Mouse (Mus musculus): Measurements from ENCODE around the gene Kcng4. TPM values are rescaled to one million over a fixed set of nuclear protein-coding genes. Genes with fewer than 3 reads are reported as not detected.

Gene Kcng4
- polyA plus RNA-seq, 1 experiment = not detected

- WGBS = 17% methylated on average over 24 of the region's 24 CpGs
- Histone ChIP-seq H3K4me3 (ENCODE audit: insufficient read depth, low read depth, low read length) (peak overlapping the region; percentile 41), H3K4me1 (ENCODE audit: control insufficient read depth, insufficient read depth, low read length) (peaks cover 4% of the 10 kb centered on the region; the same call in 1 of the 2 replicates), H3K27ac (ENCODE audit: insufficient read depth, low read depth, low read length) (no peak overlapping the region)
- no peak for TF ChIP-seq POLR2A (IDR thresholded peaks at IDR 0.05; ENCODE audit: insufficient read depth, low read depth, low read length)
- no peak for TF ChIP-seq CTCF (IDR thresholded peaks at IDR 0.05; ENCODE audit: insufficient read depth, low read depth, low read length)
Observed at GRCm38 (mm10) chr8:119585901-119586300, 49.6 kb downstream of the Kcng4 start.

GRCm38 (mm10) chr8:119580441-119581161, 54.9 kb downstream of the Kcng4 start:
- H3K4me3 ChIP-seq (ENCODE audit: insufficient read depth, low read depth, low read length) = no peak overlapping the region
- WGBS = 90% methylated on average over 5 of the region's 5 CpGs
- no peaks in the 10 kb centered on the region for H3K4me1 ChIP-seq (ENCODE audit: control insufficient read depth, insufficient read depth, low read length)
- no peak for TF ChIP-seq POLR2A (IDR thresholded peaks at IDR 0.05; ENCODE audit: insufficient read depth, low read depth, low read length)
- TF ChIP-seq CTCF (IDR thresholded peaks at IDR 0.05; ENCODE audit: insufficient read depth, low read depth, low read length) = no peak
- H3K27ac ChIP-seq (ENCODE audit: insufficient read depth, low read depth, low read length) = no peak overlapping the region

DNA sequence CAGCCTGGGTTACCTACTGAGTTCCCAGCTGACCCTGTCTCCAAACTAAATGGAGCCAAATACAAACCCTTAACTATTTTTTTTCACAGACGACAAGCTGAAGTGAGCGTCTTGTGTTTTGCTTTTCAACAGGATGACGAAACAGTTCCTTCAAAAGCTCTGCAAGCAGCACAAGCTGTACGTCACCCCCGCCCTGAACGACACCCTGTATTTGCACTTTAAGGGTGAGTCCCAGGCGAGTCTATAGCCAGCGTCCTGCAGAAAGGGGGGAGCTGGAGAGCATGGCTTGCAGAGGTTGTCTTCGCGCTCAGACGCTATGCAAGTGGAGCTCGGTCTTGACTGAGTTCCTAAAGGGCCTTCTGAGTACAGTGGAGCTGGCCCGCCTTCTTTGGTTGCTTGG, 56.4 kb downstream of the Kcng4 start:
- 61% methylated on average over 13 of the region's 13 CpGs for WGBS
- Histone ChIP-seq H3K4me1 (ENCODE audit: control insufficient read depth, insufficient read depth, low read length) (peaks cover 1% of the 10 kb centered on the region; the same call in 1 of the 2 replicates), H3K27ac (ENCODE audit: insufficient read depth, low read depth, low read length) (no peak overlapping the region), H3K4me3 (ENCODE audit: insufficient read depth, low read depth, low read length) (no peak overlapping the region)
- TF ChIP-seq POLR2A (IDR thresholded peaks at IDR 0.05; ENCODE audit: insufficient read depth, low read depth, low read length) (no peak), CTCF (IDR thresholded peaks at IDR 0.05; ENCODE audit: insufficient read depth, low read depth, low read length) (no peak)

- TF ChIP-seq CTCF (IDR thresholded peaks at IDR 0.05; ENCODE audit: insufficient read depth, low read depth, low read length) (no peak), POLR2A (IDR thresholded peaks at IDR 0.05; ENCODE audit: insufficient read depth, low read depth, low read length) (no peak)
- 2% methylated on average over 16 of the region's 16 CpGs for WGBS
- Histone ChIP-seq H3K27ac (ENCODE audit: insufficient read depth, low read depth, low read length) (no peak overlapping the region), H3K4me1 (ENCODE audit: control insufficient read depth, insufficient read depth, low read length) (peaks cover 18% of the 10 kb centered on the region), H3K4me3 (ENCODE audit: insufficient read depth, low read depth, low read length) (peak overlapping the region; percentile 73)
Observed at GRCm38 (mm10) chr8:119575366-119575726, 60.1 kb downstream of the Kcng4 start.

DNA sequence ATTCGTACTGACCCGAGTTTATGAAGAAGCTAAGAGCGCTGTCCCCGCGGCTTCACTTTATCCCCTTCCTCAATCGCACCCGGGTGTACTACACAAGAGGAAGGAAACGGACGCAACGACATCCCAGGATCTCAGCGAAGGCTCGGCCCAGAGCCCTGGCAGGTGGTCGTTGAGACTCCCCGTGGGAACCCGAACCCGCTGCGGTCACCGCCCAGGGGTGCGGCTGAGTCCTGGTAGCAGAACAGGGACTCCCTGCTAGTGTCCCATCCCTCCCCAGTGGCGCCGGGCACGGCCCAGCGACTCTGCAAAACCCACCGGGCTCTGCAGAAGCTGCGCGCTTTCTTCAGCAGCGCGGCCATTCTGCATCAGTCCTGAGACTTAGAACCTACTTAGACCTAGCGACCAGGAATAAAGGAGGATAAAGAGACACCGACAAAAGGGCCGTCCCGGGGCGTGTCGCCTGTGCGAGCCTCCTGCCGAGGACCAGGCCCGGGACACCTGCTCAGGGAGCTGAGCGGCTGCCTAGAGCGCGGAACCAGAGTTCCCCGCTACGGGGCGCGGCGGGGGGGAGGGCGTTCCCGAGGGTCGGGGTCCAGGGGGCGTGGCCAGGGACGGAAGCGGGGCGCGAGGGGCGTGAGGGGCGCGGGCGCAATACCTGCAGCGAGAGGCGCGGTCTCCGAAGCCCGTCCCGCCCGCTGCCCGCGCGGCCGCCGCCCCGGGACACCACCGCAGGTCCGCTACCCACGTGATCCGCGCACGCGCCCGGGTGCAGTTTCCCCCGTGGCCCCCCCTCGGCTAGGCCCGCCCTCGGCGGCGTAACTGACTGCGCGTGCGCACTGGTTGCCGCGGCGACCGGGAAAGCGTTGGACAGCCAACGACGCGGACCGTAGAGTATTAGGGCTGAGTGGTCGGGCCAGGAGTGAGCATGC, 60.8 kb downstream of the Kcng4 start, which contains the start of the genes Hsdl1 and Dnaaf1:
TSS of gene Hsdl1 (minus strand) at position 747 of the 929 bp plus-strand sequence.
TSS of gene Dnaaf1 (plus strand) at position 799 of the 929 bp plus-strand sequence.
- peak; percentile 22; the same call in 1 of the 2 replicates for TF ChIP-seq CTCF (IDR thresholded peaks at IDR 0.05; ENCODE audit: insufficient read depth, low read depth, low read length)
- TF ChIP-seq POLR2A (IDR thresholded peaks at IDR 0.05; ENCODE audit: insufficient read depth, low read depth, low read length) = peak; percentile 77
- Histone ChIP-seq H3K4me3 (ENCODE audit: insufficient read depth, low read depth, low read length) (peak within 1 kb of the TSS; percentile 73), H3K27ac (ENCODE audit: insufficient read depth, low read depth, low read length) (no peak within 1 kb of the TSS), H3K4me1 (ENCODE audit: control insufficient read depth, insufficient read depth, low read length) (peaks cover 23% of the 10 kb centered on the region)
- under 1% methylated on average over 95 of the region's 97 CpGs for WGBS

Other genes starting within 250 kb of the Kcng4 start
- not detected in 2 replicates for gene Mlycd, start 240.8 kb downstream of the Kcng4 start, polyA plus RNA-seq (2012; ENCODE audit: insufficient read depth, insufficient read length, low replicate concordance, missing spikeins)
- not detected in 2 replicates for gene Osgin1, start 201.6 kb downstream of the Kcng4 start, polyA plus RNA-seq (2012; ENCODE audit: insufficient read depth, insufficient read length, low replicate concordance, missing spikeins)
- gene Necab2, start 189.0 kb downstream of the Kcng4 start, polyA plus RNA-seq (2012; ENCODE audit: insufficient read depth, insufficient read length, low replicate concordance, missing spikeins) = not detected in 2 replicates
- gene Slc38a8, start 134.0 kb downstream of the Kcng4 start, polyA plus RNA-seq (2012; ENCODE audit: insufficient read depth, insufficient read length, low replicate concordance, missing spikeins) = not detected in 2 replicates
- 181 TPM in 1 of 2 replicates, not detected in the other for gene Mbtps1, start 76.9 kb downstream of the Kcng4 start, polyA plus RNA-seq (2012; ENCODE audit: insufficient read depth, insufficient read length, low replicate concordance, missing spikeins)
- gene Hsdl1, start 60.5 kb downstream of the Kcng4 start, polyA plus RNA-seq (2012; ENCODE audit: insufficient read depth, insufficient read length, low replicate concordance, missing spikeins) = 175 TPM in 1 of 2 replicates, not detected in the other
- gene Dnaaf1, start 60.4 kb downstream of the Kcng4 start, polyA plus RNA-seq (2012; ENCODE audit: insufficient read depth, insufficient read length, low replicate concordance, missing spikeins) = not detected in 2 replicates
- not detected in 2 replicates for gene Taf1c, start 30.5 kb downstream of the Kcng4 start, polyA plus RNA-seq (2012; ENCODE audit: insufficient read depth, insufficient read length, low replicate concordance, missing spikeins)
- not detected in 2 replicates for gene Adad2, start 22.9 kb downstream of the Kcng4 start, polyA plus RNA-seq (2012; ENCODE audit: insufficient read depth, insufficient read length, low replicate concordance, missing spikeins)
- not detected in 2 replicates for gene Wfdc1, start 30.7 kb upstream of the Kcng4 start, polyA plus RNA-seq (2012; ENCODE audit: insufficient read depth, insufficient read length, low replicate concordance, missing spikeins)
- not detected in 2 replicates for gene Atp2c2, start 64.3 kb upstream of the Kcng4 start, polyA plus RNA-seq (2012; ENCODE audit: insufficient read depth, insufficient read length, low replicate concordance, missing spikeins)
- gene Tldc1, start 142.7 kb upstream of the Kcng4 start, polyA plus RNA-seq (2012; ENCODE audit: insufficient read depth, insufficient read length, low replicate concordance, missing spikeins) = not detected in 2 replicates
- not detected in 2 replicates for gene Cotl1, start 204.9 kb upstream of the Kcng4 start, polyA plus RNA-seq (2012; ENCODE audit: insufficient read depth, insufficient read length, low replicate concordance, missing spikeins)
- gene Klhl36, start 226.6 kb upstream of the Kcng4 start, polyA plus RNA-seq (2012; ENCODE audit: insufficient read depth, insufficient read length, low replicate concordance, missing spikeins) = not detected in 2 replicates